11 mouse cellular contexts compared by ENCODE assay signal in the genomic region with DNA sequence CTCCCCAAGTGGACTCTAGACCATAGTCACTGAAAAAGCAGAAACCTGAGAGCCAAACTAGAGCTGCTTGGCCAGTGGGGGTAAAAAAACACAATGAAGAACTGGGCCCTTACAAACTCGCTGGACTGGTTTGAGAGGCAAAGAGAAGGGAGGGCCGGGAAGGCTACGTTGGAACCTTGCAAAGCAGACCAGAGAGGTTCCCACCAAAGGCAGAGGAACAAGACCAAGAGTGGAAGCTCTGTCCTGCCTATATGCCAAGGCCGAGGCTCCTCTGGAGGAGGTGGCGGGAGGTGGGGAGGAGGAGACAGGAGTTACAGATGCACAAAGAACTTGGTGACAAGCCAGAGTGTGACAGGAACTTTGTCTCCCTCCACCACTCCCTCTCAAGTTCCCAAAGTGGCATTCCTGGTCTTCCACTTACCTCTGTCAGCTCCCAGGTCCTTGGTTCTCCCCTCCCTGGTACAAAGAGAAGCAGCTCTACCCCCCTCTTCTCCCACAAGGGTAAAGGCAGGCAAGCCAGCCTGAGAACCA. TPM values are rescaled to one million over a fixed set of nuclear protein-coding genes. Genes with fewer than 3 reads are reported as not detected.
DNase-seq lines count a peak whose midpoint lies in the region; ATAC-seq and TF ChIP-seq lines count a peak whose summit lies in the region.
"Had no signal": no experiment of that assay in that cellular context is flagged by ENCODE, and none has a peak within 500 bp of the region (broad histone marks: within the 10 kb centered on the region; RNA-seq: fewer than 3 reads in every experiment).

No protein-coding gene starts in this region.

- ATAC-seq in liver, embryonic 14.5 days (ENCODE audit: insufficient read depth) = no peak
- ATAC-seq in stomach, embryonic 16.5 days (ENCODE audit: insufficient read depth, low FRiP score) = no peak

- H3K27me3 ChIP-seq in liver, adult 2 months (ENCODE audit: control insufficient read depth, insufficient read depth, low read length) = no peaks in the 10 kb centered on the region
- peaks cover 30% of the 10 kb centered on the region for H3K27me3 ChIP-seq in liver, embryonic 14.5 days (ENCODE audit: control insufficient read depth, insufficient read depth, low read length)
- H3K27me3 ChIP-seq in stomach, embryonic 16.5 days (ENCODE audit: control insufficient read depth, insufficient read depth, low read length) = no peaks in the 10 kb centered on the region
- H3K27me3 ChIP-seq in thymus, adult 2 months (ENCODE audit: control insufficient read depth, insufficient read depth, low read length) = no peaks in the 10 kb centered on the region; the same call in 1 of the 2 replicates

- DNase-seq in liver, adult 2 months (ENCODE audit: extremely low read depth, low read depth, low spot score) = peak; percentile 63
- DNase-seq in liver = no peak
- DNase-seq in kidney, adult 11 months = peak; percentile 49
- no peak for DNase-seq in liver, embryonic 14.5 days (ENCODE audit: low read depth in 3 of 3, low spot score in 3 of 3)
- DNase-seq in spleen, postnatal 4 days (ENCODE audit: low spot score in 2 of 2) = no peak
- no peak for DNase-seq in thymus, adult 2 months
- no peak for DNase-seq in left cerebral cortex, adult 2 months (ENCODE audit: extremely low spot score in 1 of 2, low spot score in 2 of 2)
- DNase-seq: heart, adult 2 months had no signal

- no peak for TF ChIP-seq EP300 in liver, embryonic 14.5 days (IDR thresholded peaks at IDR 0.05; ENCODE audit: low read depth)

- TF ChIP-seq CTCF in liver, adult 2 months (IDR thresholded peaks at IDR 0.05; ENCODE audit: low read depth, low read length) = no peak
- no peak for TF ChIP-seq CTCF in liver, embryonic 14.5 days (IDR thresholded peaks at IDR 0.05; ENCODE audit: low read depth)
- no peak for TF ChIP-seq CTCF in thymus, adult 2 months (IDR thresholded peaks at IDR 0.05; ENCODE audit: borderline replicate concordance, control insufficient read depth, extremely low read depth, insufficient read depth, low read length, poor library complexity)
- no peak for TF ChIP-seq CTCF in left cerebral cortex, adult 2 months (IDR thresholded peaks at IDR 0.05)

- H3K4me3 ChIP-seq in liver, adult 2 months (ENCODE audit: insufficient read depth, low read depth, low read length) = no peak overlapping the region
- no peak overlapping the region for H3K4me3 ChIP-seq in liver, embryonic 14.5 days (ENCODE audit: insufficient read depth in 1 of 2, low read depth in 2 of 2, low read length in 2 of 2)
- H3K4me3 ChIP-seq in stomach, embryonic 16.5 days (replicated peaks; ENCODE audit: low read length) = peak overlapping the region; percentile 30
- H3K4me3 ChIP-seq in thymus, adult 2 months (ENCODE audit: control insufficient read depth, insufficient read depth, low read length) = no peak overlapping the region
- no peak overlapping the region for H3K4me3 ChIP-seq in left cerebral cortex, adult 2 months
- H3K4me3 ChIP-seq: heart, adult 2 months; midbrain, embryonic 12.5 days had no signal

- peaks cover 7% of the 10 kb centered on the region; the same call in 1 of the 2 replicates for H3K79me2 ChIP-seq in liver, adult 2 months (ENCODE audit: control insufficient read depth, insufficient read depth, low read length)

- peaks cover 22% of the 10 kb centered on the region for H3K4me1 ChIP-seq in liver, adult 2 months (ENCODE audit: control insufficient read depth, insufficient read depth, low read length)
- peaks cover 0 to 7% of the 10 kb centered on the region in 2 experiments; a peak in 2 of 4 replicates for H3K4me1 ChIP-seq in liver, embryonic 14.5 days (replicated peaks; ENCODE audit: control insufficient read depth in 2 of 2, insufficient read depth in 2 of 2, low read length in 1 of 2)
- peaks cover 2% of the 10 kb centered on the region; the same call in 1 of the 2 replicates for H3K4me1 ChIP-seq in stomach, embryonic 16.5 days (ENCODE audit: control insufficient read depth, insufficient read depth, low read length)
- peaks cover 6% of the 10 kb centered on the region for H3K4me1 ChIP-seq in thymus, adult 2 months (replicated peaks; ENCODE audit: control insufficient read depth, insufficient read depth, low read length)

- peak overlapping the region; percentile 86 for H3K27ac ChIP-seq in liver, adult 2 months (replicated peaks; ENCODE audit: insufficient read depth, low read depth, low read length)
- H3K27ac ChIP-seq in liver, embryonic 14.5 days = no peak overlapping the region
- H3K27ac ChIP-seq in stomach, embryonic 16.5 days (ENCODE audit: low read length) = peak overlapping the region; percentile 97
- no peak overlapping the region for H3K27ac ChIP-seq in thymus, adult 2 months (ENCODE audit: control insufficient read depth, insufficient read depth, low read length)
- no peak overlapping the region for H3K27ac ChIP-seq in left cerebral cortex, adult 2 months
- H3K27ac ChIP-seq: heart, adult 2 months; midbrain, embryonic 12.5 days had no signal

- no peak for TF ChIP-seq POLR2A in liver, adult 2 months (IDR thresholded peaks at IDR 0.05; ENCODE audit: extremely low read depth, insufficient read depth, low read length)
- no peak for TF ChIP-seq POLR2A in thymus, adult 2 months (IDR thresholded peaks at IDR 0.05; ENCODE audit: control insufficient read depth, extremely low read depth, insufficient read depth, low read length, poor library complexity)

- WGBS in liver, adult 2 months = 14% methylated on average over 5 of the region's 5 CpGs
- 39% methylated on average over 5 of the region's 5 CpGs for WGBS in liver, embryonic 14.5 days (ENCODE audit: insufficient replicate concordance)
- WGBS in stomach, embryonic 16.5 days = 41% methylated on average over 5 of the region's 5 CpGs
- WGBS in thymus, adult 2 months = 88% methylated on average over 5 of the region's 5 CpGs

- peaks cover 2% of the 10 kb centered on the region; the same call in 1 of the 2 replicates for H3K36me3 ChIP-seq in liver, adult 2 months (ENCODE audit: control insufficient read depth, insufficient read depth, low read length)
- no peaks in the 10 kb centered on the region for H3K36me3 ChIP-seq in liver, embryonic 14.5 days (replicated peaks; ENCODE audit: control insufficient read depth, insufficient read depth, low read depth)
- H3K36me3 ChIP-seq in stomach, embryonic 16.5 days (ENCODE audit: control insufficient read depth, insufficient read depth, low read length) = no peaks in the 10 kb centered on the region
- no peaks in the 10 kb centered on the region for H3K36me3 ChIP-seq in thymus, adult 2 months (ENCODE audit: control insufficient read depth, insufficient read depth, low read length)
- H3K36me3 ChIP-seq: G1E; midbrain, embryonic 12.5 days had no signal

- H3K9me3 ChIP-seq in liver, embryonic 14.5 days (ENCODE audit: control insufficient read depth, low read length) = no peaks in the 10 kb centered on the region
- H3K9me3 ChIP-seq in stomach, embryonic 16.5 days (replicated peaks; ENCODE audit: control insufficient read depth, low read length) = no peaks in the 10 kb centered on the region
- H3K9me3 ChIP-seq: G1E; midbrain, embryonic 12.5 days had no signal

- intact Hi-C loops in left cerebral cortex, adult 2 months (cut with DNase I) = no loop called here

- H3K9ac ChIP-seq in liver, adult 2 months (ENCODE audit: low read depth, low read length) = peak overlapping the region; percentile 13
- H3K9ac ChIP-seq in liver, embryonic 14.5 days (replicated peaks) = no peak overlapping the region
- H3K9ac ChIP-seq in stomach, embryonic 16.5 days (ENCODE audit: low read length) = peak overlapping the region; percentile 51
- H3K9ac ChIP-seq: midbrain, embryonic 12.5 days had no signal

- peak overlapping the region; percentile 71 for H3K4me2 ChIP-seq in liver, embryonic 14.5 days (ENCODE audit: low read depth)
- peak overlapping the region; percentile 84 for H3K4me2 ChIP-seq in stomach, embryonic 16.5 days (ENCODE audit: low read depth, low read length)
- H3K4me2 ChIP-seq: midbrain, embryonic 12.5 days had no signal

RNA-seq across cellular contexts. Expression of a gene that starts 2.1 kb away (rescaled TPM):
- total RNA-seq in liver, adult 2 months (2014; rRNA removed) = 7.6 and 9.2 TPM in 2 replicates
- 7.3 and 7.4 TPM in 2 replicates for polyA plus RNA-seq in liver, adult 2 months (2012; rRNA removed)
- polyA plus RNA-seq in liver, embryonic 14.5 days (2012; rRNA removed) = 4.3 and 4.6 TPM in 2 replicates
- 5.7 and 7.2 TPM in 2 replicates for polyA plus RNA-seq in liver, embryonic 14.5 days (2014; fragmentation: Nextera tagmentation; extraction: Ambion mirVana)
- polyA plus RNA-seq in stomach, embryonic 16.5 days (2015; fragmentation: Nextera tagmentation; extraction: Ambion mirVana) = 47.9 and 54.0 TPM in 2 replicates
- 1.0 and 1.5 TPM in 2 replicates for polyA plus RNA-seq in thymus, adult 2 months (2012; rRNA removed)
- 1 to 10 TPM; 4.5 TPM for total RNA-seq in left cerebral cortex, adult 2 months (2021)

RNA-seq across cellular contexts. Expression of a gene that starts 53.1 kb away (rescaled TPM):
- total RNA-seq in liver, adult 2 months (2014; rRNA removed) = 6.3 and 6.8 TPM in 2 replicates
- 6.4 and 9.9 TPM in 2 replicates for polyA plus RNA-seq in liver, adult 2 months (2012; rRNA removed)
- polyA plus RNA-seq in liver, embryonic 14.5 days (2012; rRNA removed) = 6.0 and 6.5 TPM in 2 replicates
- polyA plus RNA-seq in liver, embryonic 14.5 days (2014; fragmentation: Nextera tagmentation; extraction: Ambion mirVana) = 2.6 and 3.0 TPM in 2 replicates
- 12.4 and 13.6 TPM in 2 replicates for polyA plus RNA-seq in stomach, embryonic 16.5 days (2015; fragmentation: Nextera tagmentation; extraction: Ambion mirVana)
- 69.6 and 73.6 TPM in 2 replicates for polyA plus RNA-seq in thymus, adult 2 months (2012; rRNA removed)
- 10 to 100 TPM; 57.4 to 60.2 TPM for total RNA-seq in left cerebral cortex, adult 2 months (2021)

Comparison
In these comparisons a context has a peak if more than half of its experiments do, and no peak if none do; other contexts are left out.
1. DNase-seq: peak in liver, adult 2 months (single experiment) and kidney, adult 11 months (single experiment); none in liver (single experiment), liver, embryonic 14.5 days (0 of 3), spleen, postnatal 4 days (0 of 2), thymus, adult 2 months (single experiment) and left cerebral cortex, adult 2 months (0 of 2).
2. H3K27ac ChIP-seq: peak in liver, adult 2 months (single experiment) and stomach, embryonic 16.5 days (single experiment); none in liver, embryonic 14.5 days (single experiment), thymus, adult 2 months (single experiment) and left cerebral cortex, adult 2 months (single experiment).